Mouse (Mus musculus) embryonic facial prominence, embryonic 12.5 days (tissue): ENCODE measurements around the gene Actrt3. TPM values are rescaled to one million over a fixed set of nuclear protein-coding genes. Genes with fewer than 3 reads are reported as not detected.
"Not testable (repeated sequence)": the region's sequence is repeated elsewhere in the genome, so short reads cannot be mapped to it uniquely, and the experiment has no call there.

ENCODE experiments used
- ATAC-seq: fragments of 200-750 bp; cut with Nextera tagmentation; 2 replicates; pipeline ENCODE4 v1.8.0; 2017; ENCODE audit not compliant: insufficient number of reproducible peaks, insufficient read depth, low FRiP score, low TSS enrichment
- H3K27ac ChIP-seq: fragments of 300-500 bp; sonication (generic); 2 replicates; pipeline ENCODE4 v1.5.1; 2016; ENCODE audit warnings: mild to moderate bottlenecking
- H3K27me3 ChIP-seq: fragments of 300-500 bp; sonication (generic); 2 replicates; pipeline ENCODE4 v1.6.1; 2016; ENCODE audit warnings: mild to moderate bottlenecking, moderate library complexity
- H3K36me3 ChIP-seq: fragments of 300-500 bp; sonication (generic); 2 replicates; pipeline ENCODE4 v1.6.1; 2016; ENCODE audit warnings: mild to moderate bottlenecking
- H3K4me1 ChIP-seq: fragments of 300-500 bp; sonication (generic); 2 replicates; pipeline ENCODE4 v1.6.1; 2016
- H3K4me2 ChIP-seq: fragments of 300-500 bp; sonication (generic); replicated peaks from 2 replicates; pipeline ENCODE4 v1.6.1; 2016; ENCODE audit warnings: mild to moderate bottlenecking, moderate library complexity
- H3K4me3 ChIP-seq: fragments of 300-500 bp; sonication (generic); 2 replicates; pipeline ENCODE4 v1.5.1; 2016; ENCODE audit warnings: mild to moderate bottlenecking
- H3K9ac ChIP-seq: fragments of 300-500 bp; sonication (generic); 2 replicates; pipeline ENCODE4 v1.6.1; 2016; ENCODE audit warnings: mild to moderate bottlenecking, moderate library complexity
- H3K9me3 ChIP-seq: fragments of 300-500 bp; sonication (generic); 2 replicates; pipeline ENCODE4 v1.6.1; 2016; ENCODE audit warnings: mild to moderate bottlenecking, moderate library complexity
- WGBS: fragments of 180-500 bp; shearing (Covaris S2); methylation state at CpG from one replicate; pipeline ENCODE4 v1.1.7; 2016; 5-methylcytosine and 5-hydroxymethylcytosine counted together
- polyA plus RNA-seq: library from polyadenylated mRNA; unstranded; fragments of >200 nt; fragmentation: Nextera tagmentation; extraction: Ambion mirVana; gene quantifications from 2 replicates; pipeline ENCODE4 v1.2.1, GENCODE M21; 2016

Actrt3 gene
- polyA plus RNA-seq, 1 experiment from 2014 or later = not detected

GRCm38 (mm10) chr3:30566333-30566732, 33.4 kb downstream of the Actrt3 start:
- not testable (repeated sequence) for H3K4me1 ChIP-seq, H3K9ac ChIP-seq, H3K4me3 ChIP-seq, H3K36me3 ChIP-seq, H3K27me3 ChIP-seq, H3K9me3 ChIP-seq, H3K4me2 ChIP-seq, H3K27ac ChIP-seq
- 38% methylated on average over 1 of the region's 2 CpGs for WGBS
- ATAC-seq = 0 out of 2 replicates have a peak, but pooled peaks have one; percentile 64

GRCm38 (mm10) chr3:30560677-30561314, 38.9 kb downstream of the Actrt3 start:
- H3K4me1 ChIP-seq = no peaks in the 10 kb centered on the region
- 44% methylated on average over 6 of the region's 6 CpGs for WGBS
- no peak for ATAC-seq
- H3K27me3 ChIP-seq = peaks cover 2% of the 10 kb centered on the region; the same call in 1 of the 2 replicates
- no peaks in the 10 kb centered on the region for H3K36me3 ChIP-seq
- no peak overlapping the region for H3K27ac ChIP-seq
- no peaks in the 10 kb centered on the region for H3K9me3 ChIP-seq
- H3K9ac ChIP-seq = no peak overlapping the region
- H3K4me2 ChIP-seq = no peak overlapping the region
- H3K4me3 ChIP-seq = no peak overlapping the region

DNA sequence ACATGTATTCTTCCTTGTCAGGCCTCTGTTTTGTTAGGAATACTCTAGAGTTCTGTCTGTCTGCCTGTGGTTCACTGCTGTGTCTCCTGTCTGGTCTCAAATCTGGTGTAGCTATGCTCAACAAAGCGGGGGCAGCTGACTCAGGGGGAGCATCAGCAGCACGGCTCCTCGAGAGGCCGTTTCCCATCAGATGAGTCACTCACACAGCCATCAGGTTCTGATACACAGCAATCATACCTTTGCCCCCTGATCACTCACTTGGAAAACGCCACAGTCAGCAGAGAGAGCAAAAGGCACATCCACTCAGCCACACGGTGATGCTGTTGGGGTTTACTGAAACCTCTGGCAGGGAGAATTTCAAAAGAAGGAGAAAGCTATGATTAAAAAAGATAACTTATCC, 46.0 kb downstream of the Actrt3 start:
- no peak for ATAC-seq
- Histone ChIP-seq H3K9ac (no peak overlapping the region), H3K36me3 (no peaks in the 10 kb centered on the region), H3K4me1 (no peaks in the 10 kb centered on the region), H3K4me3 (no peak overlapping the region), H3K27me3 (peaks cover under 1% of the 10 kb centered on the region; the same call in 1 of the 2 replicates), H3K4me2 (no peak overlapping the region), H3K27ac (no peak overlapping the region), H3K9me3 (no peaks in the 10 kb centered on the region)
- 71% methylated on average over 6 of the region's 6 CpGs for WGBS

- H3K4me1 ChIP-seq = no peaks in the 10 kb centered on the region
- no peaks in the 10 kb centered on the region for H3K27me3 ChIP-seq
- no peaks in the 10 kb centered on the region for H3K36me3 ChIP-seq
- 58% methylated on average over 2 of the region's 2 CpGs for WGBS
- no peak for ATAC-seq
- no peak overlapping the region for H3K4me2 ChIP-seq
- no peak overlapping the region for H3K9ac ChIP-seq
- H3K4me3 ChIP-seq = no peak overlapping the region
- H3K9me3 ChIP-seq = no peaks in the 10 kb centered on the region
- H3K27ac ChIP-seq = no peak overlapping the region
Measured at GRCm38 (mm10) chr3:30550218-30550617, 49.5 kb downstream of the Actrt3 start.

DNA sequence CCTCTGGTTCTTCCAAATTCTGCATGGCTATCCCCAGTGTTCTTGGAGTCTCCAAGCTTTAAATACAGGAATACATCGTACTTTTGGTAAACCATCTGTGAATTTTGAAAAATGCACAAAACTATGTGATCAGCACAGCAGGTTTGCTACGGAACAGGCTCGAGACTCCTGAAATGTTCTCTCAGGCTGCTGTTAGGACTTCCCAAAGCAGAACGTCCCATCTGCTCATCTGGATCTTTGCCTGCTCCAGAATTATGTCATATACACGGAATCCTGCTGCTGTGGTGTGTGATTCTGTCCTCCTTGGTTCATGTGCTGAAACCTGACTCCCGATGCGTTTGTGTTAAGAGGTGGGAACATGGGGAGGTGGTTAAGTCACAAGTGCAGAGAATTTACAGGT, 50.8 kb downstream of the Actrt3 start:
- H3K27me3 ChIP-seq = no peaks in the 10 kb centered on the region
- H3K27ac ChIP-seq = no peak overlapping the region
- 65% methylated on average over 7 of the region's 7 CpGs for WGBS
- ATAC-seq = no peak
- H3K36me3 ChIP-seq = no peaks in the 10 kb centered on the region
- H3K4me1 ChIP-seq = no peaks in the 10 kb centered on the region
- H3K9me3 ChIP-seq = no peaks in the 10 kb centered on the region
- no peak overlapping the region for H3K4me3 ChIP-seq
- H3K9ac ChIP-seq = no peak overlapping the region
- H3K4me2 ChIP-seq = no peak overlapping the region

DNA sequence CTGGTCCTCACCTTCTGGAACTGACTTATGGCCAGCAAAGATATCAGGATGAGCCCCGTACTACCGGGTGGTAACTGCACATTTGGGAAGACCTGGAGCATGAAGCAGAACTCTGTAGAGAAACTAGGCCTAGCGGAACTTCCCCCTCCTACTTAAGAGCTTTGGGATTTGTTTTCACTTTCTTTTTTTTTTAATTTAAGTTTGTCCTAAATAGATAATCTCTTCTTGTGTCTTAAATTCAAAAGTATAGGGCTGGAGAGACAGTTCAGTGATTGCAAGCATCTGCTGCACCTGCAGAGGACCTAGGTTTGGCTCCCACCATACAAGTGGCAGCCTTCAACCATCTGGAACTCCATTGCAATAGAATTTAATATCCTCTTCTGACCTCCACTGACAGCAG, 51.8 kb downstream of the Actrt3 start, which contains the start of gene Mecom:
Mecom (minus strand) TSS at position 101 of the 400 bp plus-strand sequence.
- no peaks in the 10 kb centered on the region for H3K9me3 ChIP-seq
- no peak within 1 kb of the TSS for H3K27ac ChIP-seq
- H3K4me1 ChIP-seq = no peaks in the 10 kb centered on the region

More for the DNA sequence above, 51.8 kb downstream of the Actrt3 start, which contains the start of gene Mecom:
- Histone ChIP-seq H3K4me3 (no peak within 1 kb of the TSS), H3K27me3 (no peaks in the 10 kb centered on the region), H3K36me3 (no peaks in the 10 kb centered on the region), H3K4me2 (no peak within 1 kb of the TSS), H3K9ac (no peak within 1 kb of the TSS)
- WGBS = 89% methylated on average over 3 of the region's 3 CpGs
- ATAC-seq = no peak

Other genes with a start within 250 kb of the Actrt3 start
- gene Mecom, start 51.9 kb downstream of the Actrt3 start, polyA plus RNA-seq = 37.4 and 39.6 TPM in 2 replicates
- gene Mynn, start 2.1 kb upstream of the Actrt3 start, polyA plus RNA-seq = 35.9 and 37.5 TPM in 2 replicates
- gene Lrriq4, start 44.6 kb upstream of the Actrt3 start, polyA plus RNA-seq = not detected in 2 replicates
- 1.4 and 2.0 TPM in 2 replicates for gene Lrrc34, start 47.9 kb upstream of the Actrt3 start, polyA plus RNA-seq
- gene Lrrc31, start 99.9 kb upstream of the Actrt3 start, polyA plus RNA-seq = not detected in 2 replicates
- gene Samd7, start 146.4 kb upstream of the Actrt3 start, polyA plus RNA-seq = not detected in 2 replicates
- gene Sec62, start 192.9 kb upstream of the Actrt3 start, polyA plus RNA-seq = 84.0 and 85.0 TPM in 2 replicates